Mouse (Mus musculus): ENCODE data around the gene Gm11639. TPM values are rescaled to one million over a fixed set of nuclear protein-coding genes. Genes with fewer than 3 reads are reported as not detected.

Gm11639 gene
- total and polyA plus RNA-seq, 3 experiments: 0.21 to 0.67 (median 0.32) TPM

DNA sequence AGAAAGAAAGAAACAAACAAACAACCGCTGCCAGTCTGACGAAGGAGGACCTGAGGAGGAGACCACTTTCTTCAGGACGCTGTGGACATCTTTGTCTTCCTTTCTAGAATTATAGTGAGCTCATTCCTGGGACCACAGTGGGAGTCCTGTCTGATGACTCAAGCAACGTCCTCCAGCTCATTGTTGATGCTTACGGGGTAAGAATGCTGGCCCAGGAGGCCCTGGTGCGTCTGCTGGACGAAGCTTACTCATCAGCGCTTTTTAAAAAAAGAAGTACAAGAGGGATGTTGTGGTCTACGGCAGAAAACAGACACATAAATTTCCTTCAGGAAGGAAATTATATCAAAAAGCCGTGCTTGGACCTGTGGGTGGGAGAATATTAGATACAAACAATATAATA, 44.6 kb upstream of the Gm11639 start:
- in situ Hi-C loops (cut with MboI; ENCODE audit: low pct_ligation_motif_present, low pct_unique_long_range_greater_than_20kb, low sequenced_read_pairs): no loop called here
- Histone ChIP-seq H3K27me3 (replicated peaks) (no peaks in the 10 kb centered on the region), H3K36me3 (replicated peaks in 1 of 2; ENCODE audit: control insufficient read depth in 1 of 2, insufficient read depth in 1 of 2, low read length in 1 of 2) (peaks cover 0 to 51% of the 10 kb centered on the region in 2 experiments), H3K9ac (ENCODE audit: insufficient read depth, low read depth) (no peak overlapping the region), H3K27ac (ENCODE audit: insufficient read depth, low read depth) (no peak overlapping the region), H3K79me2 (replicated peaks; ENCODE audit: control insufficient read depth, extremely low read depth, insufficient read depth, poor library complexity, severe bottlenecking) (no peaks in the 10 kb centered on the region), H3K9me3 (replicated peaks; ENCODE audit: low read length) (no peaks in the 10 kb centered on the region), H3K4me3 (replicated peaks in 1 of 3; ENCODE audit: low read depth in 2 of 3, low read length in 2 of 3, poor library complexity in 1 of 3) (no peak overlapping the region), H3K4me1 (ENCODE audit: control insufficient read depth in 1 of 2, insufficient read depth in 2 of 2) (peaks cover 23 to 53% of the 10 kb centered on the region in 2 experiments), H3K4me2 (ENCODE audit: insufficient read depth, low read depth, poor library complexity, severe bottlenecking) (no peak overlapping the region)
- dilution Hi-C loops (cut with MboI; ENCODE audit: extremely low pct_ligation_motif_present, extremely low pct_unique_long_range_greater_than_20kb, low sequenced_read_pairs): no loop called here
- TF ChIP-seq KAT2A (IDR thresholded peaks at IDR 0.05; ENCODE audit: insufficient replicate concordance, low read length) (no peak), POLR2AphosphoS2 (IDR thresholded peaks at IDR 0.05; ENCODE audit: low read depth, low read length) (no peak), IRF4 (IDR thresholded peaks at IDR 0.05; ENCODE audit: low read depth, low read length) (no peak), SMC3 (IDR thresholded peaks at IDR 0.05; ENCODE audit: low read depth, low read length) (no peak), ZNF384 (IDR thresholded peaks at IDR 0.05; ENCODE audit: low read depth, low read length) (no peak), MAZ (IDR thresholded peaks at IDR 0.05; ENCODE audit: low read depth, low read length) (no peak), E2F4 (IDR thresholded peaks at IDR 0.05; ENCODE audit: insufficient replicate concordance, low read depth, low read length) (no peak), NRF1 (IDR thresholded peaks at IDR 0.05; ENCODE audit: low read depth, low read length) (no peak), HCFC1 (IDR thresholded peaks at IDR 0.05; ENCODE audit: low read depth, low read length) (no peak), MXI1 (IDR thresholded peaks at IDR 0.05; ENCODE audit: low read depth, low read length) (no peak), CHD2 (IDR thresholded peaks at IDR 0.05; ENCODE audit: low read length) (no peak), RCOR1 (conservative IDR thresholded peaks at IDR 0.05; ENCODE audit: low read depth, low read length) (no peak), USF1 (IDR thresholded peaks at IDR 0.05; ENCODE audit: low read depth, low read length) (no peak), ETS1 (conservative IDR thresholded peaks at IDR 0.05; ENCODE audit: low read depth, low read length) (no peak), JUND (conservative IDR thresholded peaks at IDR 0.05; ENCODE audit: low read depth, low read length) (no peak)
- DNase-seq (ENCODE audit: extremely low read depth): no peak

- Histone ChIP-seq H3K9me3 (replicated peaks; ENCODE audit: low read length) (no peaks in the 10 kb centered on the region), H3K27me3 (replicated peaks) (no peaks in the 10 kb centered on the region), H3K79me2 (replicated peaks; ENCODE audit: control insufficient read depth, extremely low read depth, insufficient read depth, poor library complexity, severe bottlenecking) (no peaks in the 10 kb centered on the region), H3K27ac (ENCODE audit: insufficient read depth, low read depth) (no peak overlapping the region), H3K4me1 (ENCODE audit: control insufficient read depth in 1 of 2, insufficient read depth in 2 of 2) (peaks cover 10 to 47% of the 10 kb centered on the region in 2 experiments), H3K4me3 (replicated peaks in 1 of 3; ENCODE audit: low read depth in 2 of 3, low read length in 2 of 3, poor library complexity in 1 of 3) (no peak overlapping the region), H3K36me3 (replicated peaks in 1 of 2; ENCODE audit: control insufficient read depth in 1 of 2, insufficient read depth in 1 of 2, low read length in 1 of 2) (peaks cover 0 to 53% of the 10 kb centered on the region in 2 experiments), H3K4me2 (ENCODE audit: insufficient read depth, low read depth, poor library complexity, severe bottlenecking) (no peak overlapping the region), H3K9ac (ENCODE audit: insufficient read depth, low read depth) (no peak overlapping the region)
- dilution Hi-C loops (cut with MboI; ENCODE audit: extremely low pct_ligation_motif_present, extremely low pct_unique_long_range_greater_than_20kb, low sequenced_read_pairs): no loop called here
- TF ChIP-seq SMC3 (IDR thresholded peaks at IDR 0.05; ENCODE audit: low read depth, low read length) (no peak), RCOR1 (conservative IDR thresholded peaks at IDR 0.05; ENCODE audit: low read depth, low read length) (no peak), JUND (conservative IDR thresholded peaks at IDR 0.05; ENCODE audit: low read depth, low read length) (no peak), TBP (conservative IDR thresholded peaks at IDR 0.05; ENCODE audit: low read depth, low read length) (no peak), MXI1 (IDR thresholded peaks at IDR 0.05; ENCODE audit: low read depth, low read length) (no peak), SIN3A (IDR thresholded peaks at IDR 0.05; ENCODE audit: low read length) (no peak), EP300 (IDR thresholded peaks at IDR 0.05; ENCODE audit: low read length) (no peak), CTCF (conservative IDR thresholded peaks at IDR 0.05 in 1 of 2, IDR thresholded peaks at IDR 0.05 in 1 of 2; ENCODE audit: low read depth in 2 of 2, low read length in 2 of 2) (no peak), MEF2A (IDR thresholded peaks at IDR 0.05; ENCODE audit: borderline replicate concordance, low read depth, low read length) (no peak), ZC3H11A (IDR thresholded peaks at IDR 0.05; ENCODE audit: low read depth, low read length) (no peak)
- in situ Hi-C loops (cut with MboI; ENCODE audit: low pct_ligation_motif_present, low pct_unique_long_range_greater_than_20kb, low sequenced_read_pairs): no loop called here
- DNase-seq (ENCODE audit: extremely low read depth): no peak
These were observed 42.3 kb upstream of the Gm11639 start for GRCm38 (mm10) chr11:104643236-104643635.

All from CH12.LX (cell line).